Mouse (Mus musculus): ENCODE measurements at regions not wholly inside any gene's neighbourhood (a gene's known extent, or its start where the extent isn't known, plus 50 kb on each side); places are given as distances from the start of the nearest gene placed in this dataset.

- in situ Hi-C loops (cut with MboI, MseI): no loop called here
These were observed 71.4 kb downstream of the Fam173b start for GRCm38 (mm10) chr15:31673038-31673437.

DNA sequence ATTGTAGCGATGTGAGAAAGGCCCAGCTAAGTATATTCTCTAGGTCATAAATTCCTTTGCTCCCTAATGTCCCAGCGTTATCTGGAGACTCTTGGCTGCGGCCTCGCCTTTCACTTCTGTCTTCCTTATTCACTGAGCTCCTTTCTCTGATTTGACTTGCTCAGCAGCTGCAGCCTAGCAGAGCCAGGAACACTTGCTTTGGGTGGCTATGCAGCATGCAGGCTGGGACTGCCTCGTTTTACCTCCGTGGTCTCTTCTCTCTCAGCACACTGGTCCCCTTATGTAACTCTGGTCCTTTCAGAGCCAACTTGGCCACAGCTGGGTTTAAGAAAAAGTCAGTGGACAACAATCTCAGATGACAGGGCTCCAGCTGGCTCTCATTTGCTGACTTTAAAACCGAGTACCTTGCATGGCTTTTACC is 75.1 kb downstream of the Fam173b start:
- in situ Hi-C loops (cut with MboI, MseI): no loop called here

- in situ Hi-C loops (cut with MboI, MseI): no loop called here
These were observed 91.5 kb downstream of the Fam173b start for GRCm38 (mm10) chr15:31693109-31693508.

DNA sequence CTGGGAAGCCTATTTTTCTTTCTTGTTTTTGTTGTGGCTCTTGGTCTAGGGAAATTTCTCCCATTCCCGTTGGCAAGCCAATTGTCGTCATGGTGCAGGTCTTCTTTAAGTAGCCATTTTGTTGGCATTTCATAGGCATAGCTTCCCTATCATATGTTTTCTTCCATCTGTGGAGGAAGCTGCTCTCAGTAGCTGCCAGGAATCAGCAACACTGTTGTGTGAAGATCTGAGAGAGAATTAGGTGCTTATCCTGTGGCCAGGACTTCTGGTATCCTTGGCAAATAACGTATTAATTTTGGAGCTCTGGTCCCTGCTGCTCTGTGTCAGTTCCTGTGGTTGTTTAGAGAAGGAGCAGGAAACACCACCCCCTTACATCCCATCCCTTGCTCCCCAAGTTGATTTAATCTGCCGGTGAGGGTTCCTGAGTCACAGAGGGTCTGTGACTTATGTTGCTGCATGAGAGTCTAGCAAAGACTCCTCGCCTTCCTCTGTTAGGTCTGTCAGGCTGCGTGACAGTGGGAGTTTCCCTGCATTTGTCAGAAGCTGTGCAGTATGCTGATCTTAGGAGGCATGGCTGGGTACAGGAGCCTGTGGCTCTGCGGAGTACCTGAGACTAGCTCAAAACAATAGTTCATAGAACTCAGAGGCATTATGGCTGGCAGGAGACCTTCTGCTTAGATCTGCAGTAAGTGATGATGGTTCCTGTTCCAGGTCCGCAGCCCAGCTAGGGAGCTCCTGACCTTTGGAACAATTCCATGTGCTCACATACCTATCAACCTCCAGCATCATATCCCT is 93.4 kb downstream of the Fam173b start:
- in situ Hi-C loops (cut with MboI, MseI): no loop called here

DNA sequence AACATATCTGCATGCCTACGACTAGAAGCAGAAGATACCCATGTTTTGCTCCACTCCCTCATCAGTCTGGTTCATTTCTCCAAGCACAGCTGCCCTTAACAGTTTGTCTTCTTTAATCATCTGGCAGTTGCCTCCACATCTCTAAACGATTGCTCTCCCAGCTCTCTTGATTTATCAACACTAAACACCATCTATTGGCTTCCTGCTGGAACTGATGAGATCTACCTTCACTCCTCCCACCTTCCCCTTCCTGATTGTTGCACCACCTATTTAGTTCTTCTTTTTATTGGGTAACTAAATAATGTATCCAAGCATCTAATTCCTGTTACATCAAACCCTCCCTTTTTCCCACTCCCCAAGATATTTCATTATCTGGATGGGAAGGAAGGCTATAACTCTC is 101.7 kb downstream of the Fam173b start:
- in situ Hi-C loops (cut with MboI, MseI): loop anchor here (10.0 kb wide), 1 partner anchor 891 kb away; no protein-coding TSS in a partner anchor

- in situ Hi-C loops (cut with MboI, MseI): loop anchor here (10.0 kb wide), 1 partner anchor 887 kb away; no protein-coding TSS in a partner anchor
These were observed 105.8 kb downstream of the Fam173b start for GRCm38 (mm10) chr15:31707416-31707815.

GRCm38 (mm10) chr15:31721019-31721418 is 119.4 kb downstream of the Fam173b start:
- in situ Hi-C loops (cut with MboI, MseI): no loop called here

- in situ Hi-C loops (cut with MboI, MseI): no loop called here
These were observed 120.8 kb downstream of the Fam173b start for GRCm38 (mm10) chr15:31722429-31722828.

GRCm38 (mm10) chr15:31724252-31724651 is 122.6 kb downstream of the Fam173b start:
- in situ Hi-C loops (cut with MboI, MseI): no loop called here

- in situ Hi-C loops (cut with MboI, MseI): no loop called here
These were observed 127.5 kb downstream of the Fam173b start for GRCm38 (mm10) chr15:31729133-31729532.

DNA sequence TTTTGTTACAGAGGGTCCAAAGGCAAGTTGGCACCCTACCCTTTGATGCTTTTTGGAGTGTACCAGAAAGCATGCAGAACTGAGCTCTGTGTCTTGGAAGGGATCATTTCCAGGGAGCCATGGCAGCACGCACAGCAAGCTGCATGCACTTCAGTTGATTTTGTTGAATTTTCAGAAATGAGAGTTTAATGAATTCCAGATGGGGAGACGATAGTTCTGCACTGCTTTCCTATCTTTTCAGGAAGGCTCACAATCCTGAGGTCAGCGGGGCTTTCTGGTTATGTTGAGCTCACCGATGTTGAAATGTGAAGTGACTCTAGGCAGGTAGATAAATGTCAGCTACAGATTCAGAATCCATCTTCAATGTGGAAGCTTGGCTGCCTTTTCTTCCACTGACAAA is 140.0 kb downstream of the Fam173b start:
- in situ Hi-C loops (cut with MboI, MseI): no loop called here

DNA sequence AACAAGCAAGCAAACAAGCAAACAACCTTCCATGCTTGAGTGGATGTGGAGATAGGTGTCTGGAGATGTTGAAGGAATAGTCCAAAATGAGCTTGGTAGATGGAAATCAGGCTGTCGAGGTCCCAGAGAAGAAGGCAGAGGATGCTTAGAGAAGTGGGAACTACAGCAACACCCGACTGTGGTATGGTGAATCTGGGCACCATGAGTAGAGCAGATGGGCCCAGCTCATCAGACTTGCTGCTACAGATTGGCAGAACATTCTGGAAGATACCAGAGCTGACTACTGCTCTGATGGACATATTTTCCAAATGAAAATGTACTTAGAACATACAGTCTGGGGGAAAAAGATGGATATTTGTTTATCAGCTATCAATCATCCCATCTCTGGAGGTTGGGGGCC is 142.9 kb downstream of the Fam173b start:
- in situ Hi-C loops (cut with MboI, MseI): no loop called here

DNA sequence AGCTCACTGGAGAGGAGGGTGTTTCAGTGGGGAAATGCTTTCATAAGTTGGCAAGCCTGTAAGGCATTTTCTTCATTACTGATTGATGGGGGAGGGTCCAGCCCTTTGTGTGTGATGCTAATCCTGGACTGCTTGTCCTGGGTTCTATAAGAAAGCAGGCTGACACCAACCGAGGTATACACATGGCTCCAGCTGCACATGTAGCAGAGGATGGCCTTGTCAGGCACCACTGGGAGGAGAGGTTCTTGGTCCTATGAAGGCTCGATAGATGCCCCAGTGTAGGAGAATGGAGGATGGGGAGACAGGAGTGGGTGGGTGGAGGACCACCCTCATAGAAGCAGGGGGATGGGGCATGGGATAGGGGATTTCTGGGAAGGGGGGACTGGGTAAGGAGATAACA is 151.0 kb downstream of the Fam173b start:
- in situ Hi-C loops (cut with MboI, MseI): loop anchor here (10.0 kb wide), 1 partner anchor 1022 kb away; no protein-coding TSS in a partner anchor

GRCm38 (mm10) chr15:31753578-31754281 is 152.1 kb downstream of the Fam173b start:
- in situ Hi-C loops (cut with MboI, MseI): loop anchor here (10.0 kb wide), 1 partner anchor 1021 kb away; no protein-coding TSS in a partner anchor

DNA sequence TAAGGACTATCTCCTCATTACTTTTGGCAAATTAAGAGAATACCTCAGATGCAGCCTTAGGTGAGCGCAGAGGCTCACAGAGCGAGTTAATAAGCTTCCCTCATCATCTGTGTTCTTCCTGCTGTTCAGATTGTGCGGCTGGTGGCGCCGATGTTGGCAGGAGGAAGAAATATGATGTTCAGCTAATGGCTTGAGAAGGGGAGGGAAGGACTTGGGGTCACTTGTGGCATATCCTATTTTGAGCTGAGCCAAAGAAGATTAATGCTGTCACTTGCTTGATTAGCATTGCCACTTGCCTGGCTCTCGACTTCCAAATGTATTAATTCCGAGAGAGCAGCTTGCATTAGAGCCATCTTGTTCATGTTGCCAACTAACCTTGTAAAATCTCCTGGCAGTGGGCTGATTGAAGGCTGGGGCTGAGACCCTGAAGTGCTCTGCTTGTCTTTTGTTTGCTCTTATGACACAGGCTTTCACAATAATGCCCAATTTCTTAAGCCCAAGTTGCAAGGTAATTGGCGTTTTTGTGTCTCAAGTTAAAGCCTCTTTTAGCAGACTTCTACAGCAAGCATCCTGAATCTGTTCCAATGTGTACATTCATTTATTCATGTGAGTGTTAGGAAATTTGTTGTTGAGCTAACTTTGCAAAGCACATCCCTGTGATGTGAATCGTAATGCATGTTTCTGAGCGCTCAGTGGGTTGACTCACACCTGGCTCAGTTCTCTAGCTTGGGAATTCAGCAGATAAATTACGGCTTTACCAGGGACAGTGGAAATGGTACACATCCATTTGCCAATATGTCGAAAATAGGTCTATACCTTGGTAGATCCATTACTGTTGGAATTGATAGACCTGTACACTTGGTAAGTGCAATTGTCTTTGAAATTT is 167.6 kb downstream of the Fam173b start:
- in situ Hi-C loops (cut with MboI, MseI): no loop called here

DNA sequence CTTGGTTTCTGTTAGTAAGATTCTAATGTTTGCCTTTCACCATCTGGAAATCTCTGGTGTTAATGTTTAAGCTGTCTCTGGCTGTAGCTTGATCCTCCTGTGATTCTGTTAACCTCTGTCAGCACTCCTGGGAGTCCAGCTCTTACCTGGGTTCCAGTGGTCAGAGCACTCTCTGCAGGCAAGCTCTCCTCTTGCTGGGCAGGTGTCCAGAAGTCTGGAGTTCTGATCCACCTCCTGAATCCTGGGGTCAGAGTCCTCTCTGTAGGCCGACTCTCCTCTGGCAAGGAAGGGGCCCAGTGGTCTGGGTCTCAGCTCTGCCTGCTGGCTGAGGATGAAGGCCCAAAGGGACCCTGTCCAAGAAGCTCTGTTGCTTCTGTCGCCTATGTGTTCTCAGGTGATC is 181.4 kb downstream of the Fam173b start:
- in situ Hi-C loops (cut with MboI, MseI): no loop called here

- in situ Hi-C loops (cut with MboI, MseI): no loop called here
These were observed 183.4 kb downstream of the Fam173b start for GRCm38 (mm10) chr15:31785022-31785421.

DNA sequence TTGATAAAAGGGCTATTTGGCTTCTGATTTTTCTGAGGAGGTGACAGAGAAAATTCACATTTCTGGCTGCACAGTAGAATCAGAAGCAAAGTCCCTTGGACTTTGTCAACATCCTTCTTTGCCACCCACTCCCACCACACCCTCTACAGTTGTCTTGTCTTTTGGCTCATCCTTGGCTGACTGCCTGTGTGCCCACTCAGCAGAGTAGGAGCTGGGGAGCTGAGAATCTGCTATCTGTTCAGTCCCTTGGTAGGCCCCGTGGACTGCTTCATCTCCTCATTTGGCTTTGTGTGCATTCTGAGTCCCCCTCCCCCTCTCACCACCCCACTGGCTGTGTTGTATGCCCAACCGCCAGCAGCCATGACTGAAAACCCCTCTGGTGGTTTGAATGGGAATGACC is 197.2 kb downstream of the Fam173b start:
- in situ Hi-C loops (cut with MboI, MseI): no loop called here

DNA sequence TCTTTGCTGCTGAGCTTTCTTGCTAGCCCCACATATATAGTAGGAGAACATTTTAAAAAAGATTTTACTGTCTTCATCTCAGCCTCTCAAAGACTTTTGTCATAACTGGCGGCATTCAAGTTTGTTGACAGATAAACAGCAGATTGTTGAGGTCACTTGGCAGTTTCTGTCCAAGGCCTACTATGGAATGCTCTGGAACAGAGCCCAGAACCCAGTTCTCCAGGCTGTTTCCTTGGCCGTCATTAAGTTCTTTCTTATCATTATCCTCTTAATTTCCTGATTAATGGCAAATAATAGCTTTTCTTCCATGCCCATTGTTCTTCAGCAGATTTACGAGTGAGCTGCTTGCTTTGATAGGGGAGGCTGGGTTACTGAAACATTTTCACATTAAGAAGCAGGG is 203.9 kb downstream of the Fam173b start:
- in situ Hi-C loops (cut with MboI, MseI): no loop called here

- in situ Hi-C loops (cut with MboI, MseI): no loop called here
These were observed 213.9 kb downstream of the Fam173b start for GRCm38 (mm10) chr15:31815551-31815950.

DNA sequence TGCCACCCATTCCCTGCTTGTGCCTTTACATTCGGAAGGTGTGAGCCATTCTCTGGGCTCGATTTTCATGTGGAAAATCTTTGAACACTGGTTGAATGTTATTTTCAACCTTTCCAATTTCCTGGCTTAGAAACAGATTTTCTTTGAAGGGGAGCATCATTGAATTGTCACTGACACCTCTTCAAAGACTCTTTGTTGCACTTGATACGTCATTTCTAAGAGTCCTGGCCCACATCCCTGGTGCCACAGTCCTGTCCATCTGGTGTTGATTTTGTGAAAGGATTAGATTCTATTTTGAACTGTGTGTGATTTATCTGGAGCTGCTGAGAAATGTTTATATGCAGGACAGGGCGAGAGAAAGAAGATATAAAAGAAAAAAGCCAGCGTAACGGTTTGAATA is 217.6 kb downstream of the Fam173b start:
- in situ Hi-C loops (cut with MboI, MseI): no loop called here

DNA sequence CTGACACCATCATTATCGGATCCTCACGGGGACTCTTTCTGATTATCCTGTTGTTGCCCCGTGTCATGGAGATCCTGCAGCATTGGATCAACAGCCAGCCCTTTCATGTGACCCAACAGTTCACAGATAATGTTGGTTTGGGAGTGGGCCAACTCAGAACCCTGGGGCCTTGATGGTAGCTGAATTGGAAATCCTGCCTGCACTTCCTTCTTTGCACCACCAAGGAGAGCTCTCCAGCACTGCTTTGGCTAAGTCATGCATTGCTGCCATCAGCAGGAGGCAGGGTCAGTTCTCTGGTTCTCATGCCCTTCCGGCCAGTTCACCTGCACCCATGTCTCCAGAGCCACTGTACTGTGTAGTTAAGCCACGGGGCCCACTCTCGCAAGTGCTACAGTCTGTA is 225.6 kb downstream of the Fam173b start:
- in situ Hi-C loops (cut with MboI, MseI): no loop called here

Data from T-helper 2 cell (primary cell).